Mouse (Mus musculus) thymus, adult 2 months (tissue): ENCODE results near the gene Col24a1. TPM values are rescaled to one million over a fixed set of nuclear protein-coding genes. Genes with fewer than 3 reads are reported as not detected.

Experiments
- DNase-seq: peaks from one replicate; pipeline ENCODE4 v3.0.0; 2021
- H3K27ac ChIP-seq: fragments of 200-500 bp; 2 replicates; pipeline ENCODE4 v1.5.1; 2012; ENCODE audit warnings: low read length, control low read depth; ENCODE audit not compliant: control insufficient read depth, insufficient read depth
- H3K27me3 ChIP-seq: fragments of 200-500 bp; 2 replicates; pipeline ENCODE4 v1.6.1; 2012; ENCODE audit warnings: mild to moderate bottlenecking, low read length, moderate library complexity, mixed read lengths; ENCODE audit not compliant: control insufficient read depth, insufficient read depth
- H3K36me3 ChIP-seq: fragments of 200-500 bp; 2 replicates; pipeline ENCODE4 v1.6.1; 2012; ENCODE audit warnings: mild to moderate bottlenecking, low read length, moderate library complexity; ENCODE audit not compliant: control insufficient read depth, insufficient read depth
- H3K4me1 ChIP-seq: fragments of 200-500 bp; replicated peaks from 2 replicates; pipeline ENCODE4 v1.6.1; 2012; ENCODE audit warnings: low read length; ENCODE audit not compliant: control insufficient read depth, insufficient read depth
- H3K4me3 ChIP-seq: fragments of 200-500 bp; 2 replicates; pipeline ENCODE4 v1.5.1; 2012; ENCODE audit warnings: mild to moderate bottlenecking, low read length, control low read depth, moderate library complexity; ENCODE audit not compliant: control insufficient read depth, insufficient read depth
- CTCF ChIP-seq: fragments of 200-500 bp; IDR thresholded peaks from 2 replicates; pipeline ENCODE4 v1.5.1; 2012; ENCODE audit warnings: mild to moderate bottlenecking, control low read depth, low read length, moderate library complexity, borderline replicate concordance; ENCODE audit not compliant: control insufficient read depth, poor library complexity, insufficient read depth; ENCODE audit errors: extremely low read depth
- POLR2A ChIP-seq: fragments of 200-500 bp; IDR thresholded peaks from 2 replicates; pipeline ENCODE4 v1.6.1; 2012; ENCODE audit warnings: mild to moderate bottlenecking, low read length, control low read depth, moderate library complexity; ENCODE audit not compliant: control insufficient read depth, poor library complexity, insufficient read depth; ENCODE audit errors: extremely low read depth
- WGBS: fragments of 180-500 bp; shearing (Covaris S2); methylation state at CpG from one replicate; pipeline ENCODE4 v1.1.7; 2018; 5-methylcytosine and 5-hydroxymethylcytosine counted together
- polyA plus RNA-seq: library from polyadenylated mRNA; depleted of rRNA; stranded (reverse); fragments of >200 nt; gene quantifications from 2 replicates; pipeline ENCODE4 v1.2.3, GENCODE M21; 2012; rRNA removed

Col24a1 gene
- 0.08 TPM in 1 of 2 replicates, not detected in the other for polyA plus RNA-seq

DNA sequence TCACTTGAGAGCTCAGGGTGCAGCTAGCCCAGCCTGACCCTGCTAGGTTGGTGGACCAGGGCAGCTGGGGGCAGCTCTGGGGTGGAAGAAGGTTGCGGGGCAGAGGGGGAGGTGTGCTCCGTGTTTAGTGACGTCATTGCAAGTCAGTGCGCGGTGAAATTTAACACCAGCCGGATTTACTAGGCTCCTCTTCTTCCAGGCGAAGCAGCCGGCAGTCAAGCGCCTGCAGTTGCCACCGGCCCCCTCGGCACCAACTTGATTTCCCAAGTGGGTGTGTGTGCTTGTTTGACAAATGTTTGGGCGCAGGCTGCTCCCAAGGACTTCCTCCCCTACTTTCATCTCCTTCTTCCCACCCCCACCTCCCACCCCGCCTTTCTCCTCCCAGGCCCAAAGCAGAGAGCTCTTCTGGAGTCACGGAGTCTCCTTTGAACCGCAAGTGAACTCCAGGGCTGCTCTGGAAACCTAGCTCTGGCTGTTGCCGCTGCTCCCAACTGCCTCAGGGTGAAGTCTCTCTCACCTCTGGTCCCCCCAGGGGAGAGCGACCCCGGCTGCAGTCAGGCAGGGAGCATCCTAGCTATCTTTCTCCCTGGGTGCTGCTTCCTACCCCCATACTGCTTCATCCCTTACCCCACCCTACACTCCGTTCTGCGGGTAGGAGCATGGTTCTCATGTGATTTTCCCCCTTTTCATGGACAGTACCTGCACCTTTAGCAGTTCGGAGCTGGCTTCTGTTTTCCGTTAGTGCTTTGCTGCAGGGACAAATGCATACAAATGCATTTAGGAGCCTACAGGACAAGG, at the start of gene Col24a1:
Col24a1 (plus strand) TSS at position 136 of the 798 bp plus-strand sequence.
- WGBS, result 6% methylated on average over 22 of the region's 22 CpGs
- TF ChIP-seq POLR2A (no peak), CTCF (no peak)
- H3K36me3 ChIP-seq, result no peaks in the 10 kb centered on the region
- no peaks in the 10 kb centered on the region for H3K4me1 ChIP-seq
- H3K27me3 ChIP-seq, result no peaks in the 10 kb centered on the region
- DNase-seq, result no peak
- no peak within 1 kb of the TSS for H3K4me3 ChIP-seq
- no peak within 1 kb of the TSS for H3K27ac ChIP-seq

DNA sequence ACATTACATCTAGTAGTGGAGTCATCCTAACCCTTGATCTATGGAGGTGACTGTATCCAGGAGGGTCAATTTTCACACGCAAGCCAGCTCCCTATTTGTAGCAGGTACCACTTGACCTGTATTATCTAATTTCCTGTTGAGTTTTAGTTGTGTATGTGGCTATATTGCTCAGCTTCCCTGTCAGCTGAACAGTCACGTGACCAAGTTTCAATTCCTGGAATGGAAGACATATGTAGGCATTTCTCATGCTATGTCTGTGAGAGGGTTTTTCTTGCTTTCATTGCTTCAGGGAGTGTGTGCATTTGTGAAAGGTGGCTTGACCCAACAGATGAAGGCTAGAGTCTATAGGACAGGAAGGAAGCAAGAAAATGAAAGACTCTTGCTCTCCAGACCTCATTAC, 44.2 kb upstream of the Col24a1 start:
- WGBS, result 97% methylated on average over 2 of the region's 2 CpGs
- H3K4me3 ChIP-seq, result no peak overlapping the region
- H3K27ac ChIP-seq, result no peak overlapping the region
- TF ChIP-seq POLR2A, result no peak
- no peak for TF ChIP-seq CTCF
- DNase-seq, result no peak
- H3K4me1 ChIP-seq, result no peaks in the 10 kb centered on the region
- no peaks in the 10 kb centered on the region for H3K36me3 ChIP-seq
- no peaks in the 10 kb centered on the region for H3K27me3 ChIP-seq

DNA sequence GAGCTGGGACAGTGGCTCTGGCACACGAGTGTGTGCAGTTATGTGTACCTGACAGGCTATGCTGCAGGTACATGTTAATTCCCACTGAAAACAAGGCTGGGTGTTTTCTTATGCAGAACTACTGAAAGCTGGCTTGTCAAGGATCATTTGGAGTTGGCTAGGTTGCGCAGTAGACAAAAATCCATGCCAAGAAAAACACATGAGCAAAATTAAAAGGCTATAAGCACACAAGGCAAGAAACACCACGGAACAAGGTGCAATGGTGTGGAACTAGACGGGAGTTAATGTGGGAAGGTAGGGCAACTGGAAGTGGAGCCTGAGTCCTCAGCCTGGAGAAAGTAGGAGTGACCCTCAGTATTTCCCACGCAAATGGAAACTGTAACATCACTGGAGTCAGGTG, 39.2 kb upstream of the Col24a1 start:
- H3K4me3 ChIP-seq, result no peak overlapping the region
- H3K36me3 ChIP-seq, result no peaks in the 10 kb centered on the region
- WGBS, result 84% methylated on average over 5 of the region's 5 CpGs
- H3K27ac ChIP-seq, result no peak overlapping the region
- no peak for DNase-seq
- no peaks in the 10 kb centered on the region for H3K4me1 ChIP-seq
- TF ChIP-seq POLR2A, result no peak
- TF ChIP-seq CTCF, result no peak
- H3K27me3 ChIP-seq, result no peaks in the 10 kb centered on the region

DNA sequence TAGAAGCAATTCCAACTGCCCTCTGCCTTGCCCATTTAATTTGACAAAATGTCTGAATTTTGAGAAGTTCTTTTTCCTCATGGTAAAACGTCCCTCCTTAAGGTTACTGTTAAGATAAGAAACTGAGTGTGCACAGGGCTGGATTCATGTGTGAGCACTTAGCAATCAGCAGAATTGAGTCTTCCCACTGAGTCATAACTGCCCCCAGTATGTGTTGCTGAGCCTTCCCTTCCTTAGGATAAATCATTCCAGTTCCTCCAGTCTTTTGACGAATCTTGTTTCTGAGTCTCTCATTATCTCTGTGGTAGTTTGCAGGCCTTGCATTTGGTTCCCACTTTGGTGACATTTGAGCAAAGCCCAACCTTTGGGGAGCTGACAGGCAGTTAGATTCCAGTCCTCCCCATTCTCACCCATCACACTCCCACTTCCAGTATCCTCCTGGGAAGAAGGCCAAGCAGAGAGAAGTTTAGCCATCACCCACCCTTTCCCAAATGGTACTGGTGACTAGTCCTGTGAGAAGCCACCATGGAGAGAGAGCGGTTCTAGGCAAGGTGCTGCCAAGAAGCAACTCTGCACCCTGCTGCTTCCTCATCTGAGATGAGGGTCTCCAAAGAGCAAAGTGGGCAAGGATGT, 37.4 kb upstream of the Col24a1 start:
- H3K36me3 ChIP-seq, result no peaks in the 10 kb centered on the region
- H3K4me1 ChIP-seq, result no peaks in the 10 kb centered on the region
- H3K27ac ChIP-seq, result no peak overlapping the region
- no peak for DNase-seq
- WGBS, result 84% methylated on average over 3 of the region's 3 CpGs
- H3K27me3 ChIP-seq, result no peaks in the 10 kb centered on the region
- no peak overlapping the region for H3K4me3 ChIP-seq
- TF ChIP-seq POLR2A, result no peak
- no peak for TF ChIP-seq CTCF

DNA sequence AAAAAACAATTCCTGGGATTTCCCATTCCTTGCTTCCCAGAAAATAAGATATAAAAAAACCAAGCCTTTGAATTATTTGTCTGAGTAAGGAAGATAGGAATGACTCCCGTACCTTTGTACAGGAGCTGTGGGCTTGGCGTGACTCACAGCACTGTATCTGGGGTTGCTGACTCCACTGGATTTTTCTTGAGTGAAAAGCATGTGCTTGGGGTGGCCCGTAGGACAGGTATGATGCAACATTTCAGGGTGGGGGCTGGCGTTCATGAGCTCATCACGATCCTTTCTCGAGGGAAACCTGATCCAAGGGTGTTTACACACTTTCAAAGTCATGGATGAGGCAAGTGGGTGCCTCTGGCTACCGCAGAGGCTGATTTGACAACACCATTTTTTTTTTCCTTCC, 35.6 kb upstream of the Col24a1 start:
- H3K27ac ChIP-seq, result no peak overlapping the region
- no peaks in the 10 kb centered on the region for H3K36me3 ChIP-seq
- DNase-seq, result no peak
- no peak overlapping the region for H3K4me3 ChIP-seq
- no peaks in the 10 kb centered on the region for H3K4me1 ChIP-seq
- 87% methylated on average over 7 of the region's 7 CpGs for WGBS
- TF ChIP-seq CTCF, result no peak
- no peak for TF ChIP-seq POLR2A
- H3K27me3 ChIP-seq, result no peaks in the 10 kb centered on the region

DNA sequence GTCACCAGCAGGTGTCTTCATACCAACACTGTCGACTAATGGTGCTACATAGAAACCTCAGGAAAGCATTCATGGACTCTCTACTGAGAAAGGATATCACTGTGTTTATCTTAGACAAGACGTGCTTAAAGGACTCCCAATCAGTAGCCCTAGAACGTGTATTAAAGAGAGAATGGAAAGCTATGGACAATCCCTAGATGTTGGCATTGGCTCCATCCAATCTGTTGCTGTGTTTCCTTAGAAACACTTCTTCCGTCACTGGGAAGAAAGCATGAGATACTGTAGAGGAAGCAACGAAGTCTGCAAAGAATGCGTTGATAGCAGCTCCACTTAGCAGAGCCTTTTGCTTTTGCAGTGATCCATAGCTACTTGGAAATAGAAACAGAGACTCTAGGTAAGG, 32.6 kb upstream of the Col24a1 start:
- Histone ChIP-seq H3K4me3 (no peak overlapping the region), H3K4me1 (no peaks in the 10 kb centered on the region), H3K27me3 (no peaks in the 10 kb centered on the region), H3K36me3 (no peaks in the 10 kb centered on the region), H3K27ac (no peak overlapping the region)
- 88% methylated on average over 6 of the region's 6 CpGs for WGBS
- TF ChIP-seq CTCF (no peak), POLR2A (no peak)
- DNase-seq, result no peak
